Comparison of ENCODE assay signal across 8 mouse cellular contexts in the genomic region with DNA sequence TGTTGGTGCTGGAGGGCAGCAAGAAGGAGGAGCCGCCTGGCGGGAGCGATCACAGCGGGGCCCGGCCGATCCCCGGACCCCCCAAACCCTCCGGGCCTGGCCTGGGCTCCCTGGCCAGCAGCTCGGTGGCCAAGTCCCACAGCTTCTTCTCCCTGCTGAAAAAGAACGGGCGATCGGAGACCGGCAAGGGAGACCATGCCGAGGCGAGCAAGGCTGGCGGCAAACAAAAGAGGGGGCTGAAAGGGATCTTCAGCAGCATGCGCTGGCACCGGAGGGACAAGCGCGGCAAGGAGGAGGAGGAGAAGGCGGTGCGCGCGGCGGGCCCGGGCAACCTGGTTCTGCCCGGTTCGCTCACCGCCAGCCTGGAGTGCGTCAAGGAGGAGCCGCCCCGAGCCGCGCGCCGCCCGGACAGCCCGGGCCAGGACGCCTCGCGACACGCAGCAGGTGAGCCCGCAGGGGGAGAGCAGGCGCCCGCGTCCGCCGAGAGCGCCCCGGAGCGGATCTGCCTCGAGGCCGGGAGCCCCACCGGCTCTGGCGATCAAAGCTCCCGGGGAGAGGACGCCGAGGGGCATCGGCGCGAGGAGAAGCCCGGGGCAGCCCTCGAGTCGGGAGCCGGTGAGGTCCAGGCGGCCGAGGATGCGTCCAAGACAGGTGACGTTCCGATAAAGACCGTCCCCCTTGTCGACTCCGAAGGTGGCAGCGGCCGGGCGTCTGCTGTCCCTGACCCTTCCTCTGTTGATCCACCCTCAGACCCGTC. TPM values are rescaled to one million over a fixed set of nuclear protein-coding genes. Genes with fewer than 3 reads are reported as not detected.
DNase-seq lines count a peak whose midpoint lies in the region; ATAC-seq and TF ChIP-seq lines count a peak whose summit lies in the region.

No protein-coding gene starts in this region.

- H3K4me1 ChIP-seq in cortical plate, adult 2 months (ENCODE audit: control insufficient read depth, insufficient read depth, low read length), result peaks cover 5% of the 10 kb centered on the region; the same call in 1 of the 2 replicates
- H3K4me1 ChIP-seq in heart, embryonic 16.5 days (ENCODE audit: control insufficient read depth, insufficient read depth, low read length), result peaks cover 6% of the 10 kb centered on the region
- peaks cover 10% of the 10 kb centered on the region for H3K4me1 ChIP-seq in lung, embryonic 15.5 days

- no peaks in the 10 kb centered on the region for H3K36me3 ChIP-seq in heart, embryonic 16.5 days (ENCODE audit: control insufficient read depth, insufficient read depth)
- H3K36me3 ChIP-seq in lung, embryonic 15.5 days, result no peaks in the 10 kb centered on the region

- no peaks in the 10 kb centered on the region for H3K9me3 ChIP-seq in heart, embryonic 16.5 days (replicated peaks; ENCODE audit: control insufficient read depth, low read length)
- H3K9me3 ChIP-seq in lung, embryonic 15.5 days, result no peaks in the 10 kb centered on the region

- peak overlapping the region; percentile 96 for H3K4me2 ChIP-seq in heart, embryonic 16.5 days (ENCODE audit: low read depth, low read length)
- H3K4me2 ChIP-seq in lung, embryonic 15.5 days, result peak overlapping the region; percentile 91

- 1% methylated on average over 63 of the region's 77 CpGs for WGBS in heart, embryonic 16.5 days
- WGBS in lung, embryonic 15.5 days, result under 1% methylated on average over 73 of the region's 77 CpGs

- no peak for TF ChIP-seq CTCF in cortical plate, adult 2 months (IDR thresholded peaks at IDR 0.05; ENCODE audit: extremely low read depth, insufficient read depth, low read length)

- peak overlapping the region; percentile 95 for H3K4me3 ChIP-seq in cortical plate, adult 2 months (ENCODE audit: insufficient read depth, low read length)
- H3K4me3 ChIP-seq in heart, embryonic 16.5 days (ENCODE audit: low read length), result peak overlapping the region; percentile 65
- peak overlapping the region; percentile 51 for H3K4me3 ChIP-seq in lung, embryonic 15.5 days

- H3K27ac ChIP-seq in cortical plate, adult 2 months (ENCODE audit: insufficient read depth, low read length), result peak overlapping the region; percentile 99
- no peak overlapping the region for H3K27ac ChIP-seq in heart, embryonic 16.5 days (ENCODE audit: low read length)
- no peak overlapping the region for H3K27ac ChIP-seq in lung, embryonic 15.5 days

- ATAC-seq in heart, embryonic 16.5 days (replicated peaks; ENCODE audit: extremely low read depth, insufficient read depth, low FRiP score), result peak; percentile 41; the same call in 1 of the 2 replicates
- peak; percentile 66; the same call in 1 of the 2 replicates for ATAC-seq in lung, embryonic 15.5 days (ENCODE audit: borderline replicate concordance, extremely low read depth, low FRiP score, low TSS enrichment)

- peak overlapping the region; percentile 70 for H3K9ac ChIP-seq in heart, embryonic 16.5 days (ENCODE audit: low read length)
- peak overlapping the region; percentile 43 for H3K9ac ChIP-seq in lung, embryonic 15.5 days

- DNase-seq in urinary bladder, postnatal 14 days (ENCODE audit: low spot score), result peak; percentile 45
- no peak for DNase-seq in urinary bladder, postnatal 10 days (ENCODE audit: low spot score)
- peak; percentile 52 to 65 for DNase-seq in layer of hippocampus, adult 18-20 months (ENCODE audit: low spot score in 2 of 2)
- DNase-seq in retina, adult 2 months (ENCODE audit: low read depth, low spot score), result peak; percentile 42
- no peak for DNase-seq in spleen, adult 18-20 months

- no peak for TF ChIP-seq POLR2A in cortical plate, adult 2 months (IDR thresholded peaks at IDR 0.05; ENCODE audit: extremely low read depth, insufficient read depth, low read length)

- peaks cover 39% of the 10 kb centered on the region for H3K27me3 ChIP-seq in heart, embryonic 16.5 days (ENCODE audit: control insufficient read depth, insufficient read depth, low read length)
- H3K27me3 ChIP-seq in lung, embryonic 15.5 days, result peaks cover 39% of the 10 kb centered on the region

RNA-seq across cellular contexts. Expression of a gene that starts 5.7 kb away (rescaled TPM):
- 20.1 and 20.2 TPM in 2 replicates for polyA plus RNA-seq in cortical plate, adult 2 months (2012; rRNA removed)
- polyA plus RNA-seq in heart, embryonic 16.5 days (2015; fragmentation: Nextera tagmentation; extraction: Ambion mirVana), result 0.21 and 0.41 TPM in 2 replicates
- 10 to 100 TPM; 51.1 to 51.8 TPM for total RNA-seq in layer of hippocampus, adult 18-20 months (2021)
- 1.4 TPM in 2 replicates for polyA plus RNA-seq in lung, embryonic 15.5 days (2015; fragmentation: Nextera tagmentation; extraction: Ambion mirVana)

Comparison
In these comparisons a context has a peak if more than half of its experiments do, and no peak if none do; other contexts are left out.
1. DNase-seq: peak in urinary bladder, postnatal 14 days (single experiment), layer of hippocampus, adult 18-20 months (2 of 2) and retina, adult 2 months (single experiment); none in urinary bladder, postnatal 10 days (single experiment) and spleen, adult 18-20 months (0 of 2).
2. Peak in every context shown above with its lines, with median percentiles within 50 percentile points of each other: H3K4me3 ChIP-seq.